ENCODE assay signal across 12 mouse cellular contexts in genomic region chr13:29744188-29744587, GRCm38 (mm10).
DNase-seq lines count a peak whose midpoint lies in the region; ATAC-seq and TF ChIP-seq lines count a peak whose summit lies in the region.
"Had no signal": no experiment of that assay in that cellular context is flagged by ENCODE, and none has a peak within 500 bp of the region (broad histone marks: within the 10 kb centered on the region; RNA-seq: fewer than 3 reads in every experiment).

No protein-coding gene starts in this region.

- WGBS in heart, embryonic 13.5 days, result 67% methylated on average over 3 of the region's 3 CpGs
- WGBS in liver, postnatal 0 days (ENCODE audit: insufficient replicate concordance), result 72% methylated on average over 3 of the region's 3 CpGs
- WGBS in liver, embryonic 12.5 days (ENCODE audit: insufficient replicate concordance), result 64% methylated on average over 3 of the region's 3 CpGs

- H3K36me3 ChIP-seq in heart, embryonic 13.5 days, result no peaks in the 10 kb centered on the region
- H3K36me3 ChIP-seq in liver, postnatal 0 days (replicated peaks; ENCODE audit: insufficient read depth, low read length), result no peaks in the 10 kb centered on the region
- H3K36me3 ChIP-seq in liver, embryonic 12.5 days, result no peaks in the 10 kb centered on the region
- H3K36me3 ChIP-seq: liver, embryonic 13.5 days had no signal

- H3K27me3 ChIP-seq in heart, embryonic 13.5 days (replicated peaks), result no peaks in the 10 kb centered on the region
- no peaks in the 10 kb centered on the region for H3K27me3 ChIP-seq in liver, postnatal 0 days (ENCODE audit: insufficient read depth, low read length)
- no peaks in the 10 kb centered on the region for H3K27me3 ChIP-seq in liver, embryonic 12.5 days (replicated peaks)
- H3K27me3 ChIP-seq: liver, embryonic 13.5 days had no signal

- peaks cover 36% of the 10 kb centered on the region for H3K4me1 ChIP-seq in heart, embryonic 13.5 days
- no peaks in the 10 kb centered on the region for H3K4me1 ChIP-seq in liver, postnatal 0 days (ENCODE audit: insufficient read depth)
- no peaks in the 10 kb centered on the region for H3K4me1 ChIP-seq in liver, embryonic 12.5 days

- intact Hi-C loops in left cerebral cortex, postnatal 14 days (cut with DNase I), result no loop called here

- no peaks in the 10 kb centered on the region for H3K9me3 ChIP-seq in heart, embryonic 13.5 days
- no peaks in the 10 kb centered on the region for H3K9me3 ChIP-seq in liver, postnatal 0 days (ENCODE audit: low read length)
- H3K9me3 ChIP-seq in liver, embryonic 12.5 days (replicated peaks), result no peaks in the 10 kb centered on the region
- H3K9me3 ChIP-seq: liver, embryonic 13.5 days had no signal

- TF ChIP-seq CTCF in liver, postnatal 0 days (IDR thresholded peaks at IDR 0.05; ENCODE audit: low read depth), result peak; percentile 53

- H3K9ac ChIP-seq in heart, embryonic 13.5 days, result no peak overlapping the region
- H3K9ac ChIP-seq in liver, postnatal 0 days (replicated peaks), result no peak overlapping the region
- no peak overlapping the region for H3K9ac ChIP-seq in liver, embryonic 12.5 days
- H3K9ac ChIP-seq: hindbrain, embryonic 14.5 days; liver, embryonic 13.5 days had no signal

- DNase-seq in heart, adult 8-10 months (ENCODE audit: low spot score), result no peak
- DNase-seq in liver, postnatal 0 days, result no peak
- DNase-seq in kidney, postnatal 4 days, result peak; percentile 11 to 45
- peak; percentile 37 for DNase-seq in thymus, postnatal 14 days
- no peak for DNase-seq in left cerebral cortex, postnatal 14 days (ENCODE audit: low spot score in 2 of 2)
- no peak for DNase-seq in spleen, postnatal 4 days (ENCODE audit: low spot score in 2 of 2)
- DNase-seq: gastrocnemius, postnatal 36 days; liver, embryonic 13.5 days had no signal

- H3K4me2 ChIP-seq in heart, embryonic 13.5 days, result no peak overlapping the region
- H3K4me2 ChIP-seq in liver, postnatal 0 days (ENCODE audit: low read depth, low read length), result no peak overlapping the region
- H3K4me2 ChIP-seq in liver, embryonic 12.5 days, result no peak overlapping the region
- H3K4me2 ChIP-seq: hindbrain, embryonic 14.5 days; liver, embryonic 13.5 days had no signal

- H3K27ac ChIP-seq in heart, embryonic 13.5 days (replicated peaks), result 0 out of 2 replicates have a peak overlapping the region, but pooled peaks have one; percentile 17
- H3K27ac ChIP-seq in liver, postnatal 0 days (ENCODE audit: low read depth), result no peak overlapping the region
- H3K27ac ChIP-seq in liver, embryonic 12.5 days, result no peak overlapping the region
- H3K27ac ChIP-seq: hindbrain, embryonic 14.5 days; liver, embryonic 13.5 days had no signal

- no peak for ATAC-seq in heart, embryonic 13.5 days (ENCODE audit: extremely low read depth, insufficient number of reproducible peaks, low FRiP score, low TSS enrichment)
- no peak for ATAC-seq in liver, postnatal 0 days
- no peak for ATAC-seq in liver, embryonic 12.5 days
- ATAC-seq: midbrain, embryonic 16.5 days had no signal

- H3K4me3 ChIP-seq in heart, embryonic 13.5 days, result no peak overlapping the region
- H3K4me3 ChIP-seq in liver, postnatal 0 days (ENCODE audit: low read depth, low read length), result no peak overlapping the region
- H3K4me3 ChIP-seq in liver, embryonic 12.5 days, result no peak overlapping the region
- H3K4me3 ChIP-seq: liver, embryonic 13.5 days had no signal

- no peak for TF ChIP-seq EP300 in liver, postnatal 0 days (IDR thresholded peaks at IDR 0.05; ENCODE audit: low read depth)

Comparison
In these comparisons a context has a peak if more than half of its experiments do, and no peak if none do; other contexts are left out.
1. DNase-seq: peak in kidney, postnatal 4 days (2 of 2) and thymus, postnatal 14 days (single experiment); none in heart, adult 8-10 months (single experiment), liver, postnatal 0 days (single experiment), left cerebral cortex, postnatal 14 days (0 of 2) and spleen, postnatal 4 days (0 of 2).